Mouse (Mus musculus): ENCODE data around the gene Golga4.

Gene Golga4

DNA sequence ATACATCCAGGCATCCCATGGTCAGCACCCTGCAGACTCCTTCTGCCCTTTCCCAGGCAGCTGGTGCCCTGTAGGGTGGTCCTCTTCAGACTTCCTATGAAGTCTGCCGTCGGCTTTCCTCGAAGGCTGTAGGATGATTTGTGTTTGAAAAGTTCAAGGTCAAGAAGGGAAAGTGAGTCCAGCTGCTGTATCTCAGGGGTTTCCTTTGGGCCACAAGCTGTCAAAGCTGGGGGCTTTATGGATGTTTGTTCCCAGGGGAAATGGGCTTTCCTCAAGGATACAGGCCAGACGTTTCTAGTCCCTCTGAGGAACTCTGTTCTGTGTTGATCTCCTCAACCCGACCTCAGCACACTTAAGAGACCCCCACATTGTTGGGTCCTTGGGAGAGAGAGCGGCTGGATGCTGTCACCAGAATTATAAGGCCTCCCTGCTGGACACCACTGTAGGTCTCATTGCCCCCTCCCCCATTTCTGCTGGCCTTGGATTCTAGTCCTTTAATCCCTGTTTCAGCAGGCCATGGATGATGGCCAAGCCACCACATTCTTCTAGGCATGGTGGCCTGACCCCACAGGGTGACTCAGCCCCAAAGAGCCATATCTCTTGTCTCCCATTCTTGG is 123.8 kb downstream of the Golga4 start:
- DNase-seq (ENCODE audit: low spot score): no peak

All from left cerebral cortex, adult 11 months (tissue).